Comparison of ENCODE assay signal across 10 mouse cellular contexts in genomic region chr9:32685793-32686558, GRCm38 (mm10). TPM values are rescaled to one million over a fixed set of nuclear protein-coding genes. Genes with fewer than 3 reads are reported as not detected.
A peak's percentile ranks its signal among the peaks of the same experiment; 100 is the strongest.
DNase-seq lines count a peak whose midpoint lies in the region; ATAC-seq lines count a peak whose summit lies in the region.
"Had no signal": no experiment of that assay in that cellular context is flagged by ENCODE, and none has a peak within 500 bp of the region (broad histone marks: within the 10 kb centered on the region; RNA-seq: fewer than 3 reads in every experiment).

No protein-coding gene starts in this region.

- peaks cover 4% of the 10 kb centered on the region for H3K4me1 ChIP-seq in hindbrain, embryonic 11.5 days (replicated peaks; ENCODE audit: control insufficient read depth, insufficient read depth, low read length)
- peaks cover 13% of the 10 kb centered on the region for H3K4me1 ChIP-seq in midbrain, embryonic 15.5 days

- H3K27me3 ChIP-seq in hindbrain, embryonic 11.5 days (ENCODE audit: control insufficient read depth, insufficient read depth, low read length): peaks cover 74% of the 10 kb centered on the region
- peaks cover 88% of the 10 kb centered on the region for H3K27me3 ChIP-seq in midbrain, embryonic 15.5 days (replicated peaks)

- H3K4me3 ChIP-seq in hindbrain, embryonic 11.5 days (ENCODE audit: low read depth, low read length): no peak overlapping the region
- no peak overlapping the region for H3K4me3 ChIP-seq in midbrain, embryonic 15.5 days

- no peak overlapping the region for H3K9ac ChIP-seq in hindbrain, embryonic 11.5 days (ENCODE audit: low read depth, low read length)
- no peak overlapping the region for H3K9ac ChIP-seq in midbrain, embryonic 15.5 days

- H3K36me3 ChIP-seq in hindbrain, embryonic 11.5 days (ENCODE audit: control insufficient read depth, insufficient read depth, low read length): no peaks in the 10 kb centered on the region
- no peaks in the 10 kb centered on the region for H3K36me3 ChIP-seq in midbrain, embryonic 15.5 days (replicated peaks)

- H3K9me3 ChIP-seq in hindbrain, embryonic 11.5 days (ENCODE audit: control insufficient read depth, low read length): no peaks in the 10 kb centered on the region
- no peaks in the 10 kb centered on the region for H3K9me3 ChIP-seq in midbrain, embryonic 15.5 days

- WGBS in hindbrain, embryonic 11.5 days: 17% methylated on average over 8 of the region's 8 CpGs
- 8% methylated on average over 8 of the region's 8 CpGs for WGBS in midbrain, embryonic 15.5 days

- ATAC-seq in common myeloid progenitor, adult 5-6 weeks (replicated peaks; ENCODE audit: low read depth, poor library complexity, severe bottlenecking): peak; percentile 71
- ATAC-seq in hindbrain, embryonic 11.5 days (ENCODE audit: low FRiP score): peak; percentile 90
- peak; percentile 93 for ATAC-seq in midbrain, embryonic 15.5 days (replicated peaks)

- H3K4me2 ChIP-seq in hindbrain, embryonic 11.5 days (replicated peaks; ENCODE audit: low read depth, low read length): no peak overlapping the region
- no peak overlapping the region for H3K4me2 ChIP-seq in midbrain, embryonic 15.5 days

- peak; percentile 19 to 52 for DNase-seq in cerebellum, postnatal 10 days
- DNase-seq in cerebellum, postnatal 36 days: no peak
- peak; percentile 64 for DNase-seq in hindbrain, embryonic 11.5 days (ENCODE audit: low spot score)
- DNase-seq in kidney, postnatal 36 days: no peak
- DNase-seq in kidney, postnatal 25 days: no peak
- no peak for DNase-seq in left cerebral cortex, adult 8-10 months (ENCODE audit: low spot score in 2 of 2)
- DNase-seq: gastrocnemius, postnatal 36 days; thymus, postnatal 4 days had no signal

- no peak overlapping the region for H3K27ac ChIP-seq in hindbrain, embryonic 11.5 days (ENCODE audit: low read depth, low read length)
- no peak overlapping the region for H3K27ac ChIP-seq in midbrain, embryonic 15.5 days

RNA-seq across cellular contexts. Expression of gene Ets1, which starts 50.0 kb away (rescaled TPM):
- total RNA-seq in common myeloid progenitor, adult 5-6 weeks (2017): 6.4 and 8.4 TPM in 2 replicates
- 24.3 and 25.2 TPM in 2 replicates for polyA plus RNA-seq in hindbrain, embryonic 11.5 days (2014; fragmentation: Nextera tagmentation; extraction: Ambion mirVana)
- 18.6 and 20.8 TPM in 2 replicates for polyA plus RNA-seq in midbrain, embryonic 15.5 days (2015; fragmentation: Nextera tagmentation; extraction: Ambion mirVana)
- total RNA-seq in left cerebral cortex, adult 8-10 months (2022): 10 to 100 TPM in 3 of 4 experiments, 1 to 10 TPM in 1; 9.7 to 11.3 (median 10.7) TPM

Comparison
In these comparisons a context has a peak if more than half of its experiments do, and no peak if none do; other contexts are left out.
1. DNase-seq: peak in cerebellum, postnatal 10 days (2 of 2) and hindbrain, embryonic 11.5 days (single experiment); none in cerebellum, postnatal 36 days (0 of 2), kidney, postnatal 36 days (0 of 2), kidney, postnatal 25 days (0 of 2) and left cerebral cortex, adult 8-10 months (0 of 2).
2. Peak in every context shown above with its lines, with median percentiles within 50 percentile points of each other: ATAC-seq.